In genomic region chr5:120322732-120323316, GRCm38 (mm10) we compare ENCODE assay signal across 9 mouse cellular contexts.
DNase-seq lines count a peak whose midpoint lies in the region; ATAC-seq lines count a peak whose summit lies in the region.
"Had no signal": no experiment of that assay in that cellular context is flagged by ENCODE, and none has a peak within 500 bp of the region (broad histone marks: within the 10 kb centered on the region; RNA-seq: fewer than 3 reads in every experiment).

No protein-coding gene starts in this region.

- no peak for ATAC-seq in liver, embryonic 11.5 days (replicated peaks; ENCODE audit: low FRiP score)
- ATAC-seq in liver, embryonic 12.5 days: no peak
- ATAC-seq in forebrain, embryonic 14.5 days: peak; percentile 61
- no peak for ATAC-seq in limb, embryonic 13.5 days (ENCODE audit: low FRiP score, low read depth)
- no peak for ATAC-seq in stomach, embryonic 15.5 days (ENCODE audit: insufficient read depth, low FRiP score, low read depth)
- ATAC-seq in erythroblast, adult 5-6 weeks (replicated peaks; ENCODE audit: low FRiP score, poor library complexity, severe bottlenecking): no peak

- H3K4me2 ChIP-seq in liver, embryonic 11.5 days: peak overlapping the region; percentile 37; the same call in 1 of the 2 replicates
- H3K4me2 ChIP-seq in liver, embryonic 12.5 days: no peak overlapping the region
- peak overlapping the region; percentile 48 for H3K4me2 ChIP-seq in forebrain, embryonic 14.5 days (ENCODE audit: low read length)
- H3K4me2 ChIP-seq in limb, embryonic 13.5 days (replicated peaks): peak overlapping the region; percentile 61
- H3K4me2 ChIP-seq in stomach, embryonic 15.5 days: peak overlapping the region; percentile 45
- H3K4me2 ChIP-seq: liver, embryonic 15.5 days had no signal

- no peaks in the 10 kb centered on the region for H3K36me3 ChIP-seq in liver, embryonic 11.5 days (ENCODE audit: control insufficient read depth, insufficient read depth, low read length)
- no peaks in the 10 kb centered on the region for H3K36me3 ChIP-seq in liver, embryonic 12.5 days
- H3K36me3 ChIP-seq in forebrain, embryonic 14.5 days (ENCODE audit: control insufficient read depth, insufficient read depth, low read length): no peaks in the 10 kb centered on the region
- no peaks in the 10 kb centered on the region for H3K36me3 ChIP-seq in limb, embryonic 13.5 days
- no peaks in the 10 kb centered on the region for H3K36me3 ChIP-seq in stomach, embryonic 15.5 days
- H3K36me3 ChIP-seq: liver, embryonic 15.5 days had no signal

- H3K27ac ChIP-seq in liver, embryonic 11.5 days (ENCODE audit: low read depth, low read length): no peak overlapping the region
- H3K27ac ChIP-seq in liver, embryonic 12.5 days: no peak overlapping the region
- no peak overlapping the region; the same call in 1 of the 2 replicates for H3K27ac ChIP-seq in forebrain, embryonic 14.5 days (ENCODE audit: low read depth, low read length)
- no peak overlapping the region for H3K27ac ChIP-seq in limb, embryonic 13.5 days
- H3K27ac ChIP-seq in stomach, embryonic 15.5 days: no peak overlapping the region
- H3K27ac ChIP-seq: liver, embryonic 15.5 days had no signal

- WGBS in liver, embryonic 11.5 days: 16% methylated on average over 12 of the region's 12 CpGs
- WGBS in liver, embryonic 12.5 days (ENCODE audit: insufficient replicate concordance): 11% methylated on average over 12 of the region's 12 CpGs
- WGBS in forebrain, embryonic 14.5 days: 5% methylated on average over 12 of the region's 12 CpGs
- WGBS in limb, embryonic 13.5 days: 23% methylated on average over 9 of the region's 12 CpGs
- 27% methylated on average over 10 of the region's 12 CpGs for WGBS in stomach, embryonic 15.5 days

- no peak overlapping the region for H3K4me3 ChIP-seq in liver, embryonic 11.5 days (ENCODE audit: low read depth, low read length)
- H3K4me3 ChIP-seq in liver, embryonic 12.5 days: no peak overlapping the region
- H3K4me3 ChIP-seq in forebrain, embryonic 14.5 days (ENCODE audit: low read depth, low read length): peak overlapping the region; percentile 19
- peak overlapping the region; percentile 29 for H3K4me3 ChIP-seq in limb, embryonic 13.5 days
- H3K4me3 ChIP-seq in stomach, embryonic 15.5 days (replicated peaks): peak overlapping the region; percentile 21
- H3K4me3 ChIP-seq: liver, embryonic 15.5 days had no signal

- no peaks in the 10 kb centered on the region for H3K9me3 ChIP-seq in liver, embryonic 11.5 days (ENCODE audit: control insufficient read depth, low read length)
- H3K9me3 ChIP-seq in liver, embryonic 12.5 days (replicated peaks): no peaks in the 10 kb centered on the region
- no peaks in the 10 kb centered on the region for H3K9me3 ChIP-seq in forebrain, embryonic 14.5 days (replicated peaks; ENCODE audit: control insufficient read depth, low read length)
- no peaks in the 10 kb centered on the region for H3K9me3 ChIP-seq in limb, embryonic 13.5 days
- no peaks in the 10 kb centered on the region for H3K9me3 ChIP-seq in stomach, embryonic 15.5 days
- H3K9me3 ChIP-seq: liver, embryonic 15.5 days had no signal

- no peak overlapping the region for H3K9ac ChIP-seq in liver, embryonic 11.5 days (ENCODE audit: low read depth, low read length)
- no peak overlapping the region for H3K9ac ChIP-seq in liver, embryonic 12.5 days
- H3K9ac ChIP-seq in forebrain, embryonic 14.5 days (ENCODE audit: low read length): peak overlapping the region; percentile 57
- peak overlapping the region; percentile 50 for H3K9ac ChIP-seq in limb, embryonic 13.5 days
- H3K9ac ChIP-seq in stomach, embryonic 15.5 days: no peak overlapping the region
- H3K9ac ChIP-seq: liver, embryonic 15.5 days had no signal

- DNase-seq in liver, embryonic 11.5 days (ENCODE audit: low spot score): no peak
- no peak for DNase-seq in forebrain, embryonic 14.5 days (ENCODE audit: low spot score)
- DNase-seq in c-Kit-positive CD71-positive TER-119-positive erythroid progenitor cells, embryonic 14.5 days (ENCODE audit: low spot score): no peak
- DNase-seq in ovary, postnatal 10 days (ENCODE audit: low spot score): no peak

- H3K4me1 ChIP-seq in liver, embryonic 11.5 days (replicated peaks; ENCODE audit: control insufficient read depth, insufficient read depth, low read length): no peaks in the 10 kb centered on the region
- no peaks in the 10 kb centered on the region for H3K4me1 ChIP-seq in liver, embryonic 12.5 days
- H3K4me1 ChIP-seq in forebrain, embryonic 14.5 days (ENCODE audit: control insufficient read depth, insufficient read depth, low read length): peaks cover 10% of the 10 kb centered on the region; the same call in 1 of the 2 replicates
- H3K4me1 ChIP-seq in limb, embryonic 13.5 days: peaks cover 4% of the 10 kb centered on the region; the same call in 1 of the 2 replicates
- no peaks in the 10 kb centered on the region; the same call in 1 of the 2 replicates for H3K4me1 ChIP-seq in stomach, embryonic 15.5 days
- H3K4me1 ChIP-seq: liver, embryonic 15.5 days had no signal

- peaks cover 43% of the 10 kb centered on the region for H3K27me3 ChIP-seq in liver, embryonic 11.5 days (replicated peaks; ENCODE audit: control insufficient read depth, insufficient read depth, low read length)
- peaks cover 73% of the 10 kb centered on the region for H3K27me3 ChIP-seq in liver, embryonic 12.5 days (replicated peaks)
- H3K27me3 ChIP-seq in forebrain, embryonic 14.5 days (replicated peaks; ENCODE audit: control insufficient read depth, insufficient read depth, low read length): no peaks in the 10 kb centered on the region
- H3K27me3 ChIP-seq in limb, embryonic 13.5 days: peaks cover 93% of the 10 kb centered on the region
- 0 out of 2 replicates have a peak, but pooled peaks cover 27% of the 10 kb centered on the region for H3K27me3 ChIP-seq in stomach, embryonic 15.5 days (replicated peaks)

Comparison
In these comparisons a context has a peak if more than half of its experiments do, and no peak if none do; other contexts are left out.
1. H3K4me3 ChIP-seq: peak in forebrain, embryonic 14.5 days (single experiment), limb, embryonic 13.5 days (single experiment) and stomach, embryonic 15.5 days (single experiment); none in liver, embryonic 11.5 days (single experiment) and liver, embryonic 12.5 days (single experiment).
2. H3K9ac ChIP-seq: peak in forebrain, embryonic 14.5 days (single experiment) and limb, embryonic 13.5 days (single experiment); none in liver, embryonic 11.5 days (single experiment), liver, embryonic 12.5 days (single experiment) and stomach, embryonic 15.5 days (single experiment).